Comparison of ENCODE assay signal across 8 mouse cellular contexts in the genomic region with DNA sequence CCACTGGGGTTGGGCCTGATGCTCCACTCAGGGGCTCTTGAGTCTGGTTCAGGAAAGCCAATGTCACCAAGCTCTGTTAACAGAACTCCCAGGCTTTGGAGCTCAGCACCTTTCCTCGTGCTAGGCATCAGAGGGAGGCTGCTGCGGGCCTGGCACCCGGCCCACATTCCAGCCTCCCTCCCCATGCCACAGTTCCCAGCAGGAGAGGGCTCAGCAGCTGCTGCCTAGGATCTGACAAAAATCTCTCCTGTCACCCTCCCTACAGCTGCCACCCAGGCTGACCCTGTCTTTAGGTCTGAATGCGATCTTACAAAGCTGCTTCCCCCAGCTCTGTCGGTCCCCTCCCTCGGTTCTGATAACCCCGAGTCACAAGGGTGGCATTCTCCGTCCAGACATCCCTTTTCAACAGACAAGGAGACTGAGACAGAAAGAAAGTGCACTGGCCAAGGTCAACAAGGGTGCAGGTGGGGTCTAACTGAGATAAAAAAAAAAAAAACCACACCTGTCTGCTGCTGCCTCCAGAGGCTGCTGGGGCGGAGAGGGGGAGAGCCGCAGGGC. TPM values are rescaled to one million over a fixed set of nuclear protein-coding genes. Genes with fewer than 3 reads are reported as not detected.
DNase-seq lines count a peak whose midpoint lies in the region; ATAC-seq and TF ChIP-seq lines count a peak whose summit lies in the region.

No protein-coding gene starts in this region.

- H3K4me3 ChIP-seq in E14TG2a.4 (replicated peaks; ENCODE audit: low read length), result peak overlapping the region; percentile 35; the same call in 1 of the 2 replicates
- H3K4me3 ChIP-seq in heart, embryonic 16.5 days (ENCODE audit: low read length), result peak overlapping the region; percentile 14; the same call in 1 of the 2 replicates
- no peak overlapping the region for H3K4me3 ChIP-seq in neural tube, embryonic 13.5 days

- H3K27me3 ChIP-seq in E14TG2a.4 (ENCODE audit: insufficient read depth, low read length), result peaks cover 7% of the 10 kb centered on the region; the same call in 1 of the 2 replicates
- no peaks in the 10 kb centered on the region for H3K27me3 ChIP-seq in heart, embryonic 16.5 days (ENCODE audit: control insufficient read depth, insufficient read depth, low read length)
- H3K27me3 ChIP-seq in neural tube, embryonic 13.5 days, result no peaks in the 10 kb centered on the region

- H3K9me3 ChIP-seq in E14TG2a.4 (ENCODE audit: low read length), result no peaks in the 10 kb centered on the region
- no peaks in the 10 kb centered on the region for H3K9me3 ChIP-seq in heart, embryonic 16.5 days (replicated peaks; ENCODE audit: control insufficient read depth, low read length)
- no peaks in the 10 kb centered on the region for H3K9me3 ChIP-seq in neural tube, embryonic 13.5 days

- WGBS in heart, embryonic 16.5 days, result 13% methylated on average over 10 of the region's 10 CpGs
- 21% methylated on average over 10 of the region's 10 CpGs for WGBS in neural tube, embryonic 13.5 days

- DNase-seq in cerebellum, adult 9-11 months, result peak; percentile 67
- no peak for DNase-seq in cerebellum, adult 11 months
- DNase-seq in kidney, postnatal 36 days, result peak; percentile 53 to 72
- no peak for DNase-seq in urinary bladder, adult 18-20 months (ENCODE audit: low spot score in 2 of 2)

- peak overlapping the region; percentile 43 for H3K9ac ChIP-seq in heart, embryonic 16.5 days (ENCODE audit: low read length)
- H3K9ac ChIP-seq in neural tube, embryonic 13.5 days, result peak overlapping the region; percentile 38; the same call in 1 of the 2 replicates

- peak; percentile 79 for ATAC-seq in heart, embryonic 16.5 days (replicated peaks; ENCODE audit: extremely low read depth, insufficient read depth, low FRiP score)
- peak; percentile 45 for ATAC-seq in neural tube, embryonic 13.5 days (ENCODE audit: low read depth)
- no peak for ATAC-seq in CD4-positive, CD25-positive, alpha-beta regulatory T cell, adult 4 months

- H3K27ac ChIP-seq in heart, embryonic 16.5 days (ENCODE audit: low read length), result peak overlapping the region; percentile 95
- H3K27ac ChIP-seq in neural tube, embryonic 13.5 days (replicated peaks), result peak overlapping the region; percentile 93

- H3K36me3 ChIP-seq in E14TG2a.4 (ENCODE audit: insufficient read depth, low read length), result peaks cover 18% of the 10 kb centered on the region
- peaks cover 5% of the 10 kb centered on the region; the same call in 1 of the 2 replicates for H3K36me3 ChIP-seq in heart, embryonic 16.5 days (ENCODE audit: control insufficient read depth, insufficient read depth)
- peaks cover 5% of the 10 kb centered on the region for H3K36me3 ChIP-seq in neural tube, embryonic 13.5 days

- H3K4me2 ChIP-seq in heart, embryonic 16.5 days (ENCODE audit: low read depth, low read length), result peak overlapping the region; percentile 54
- H3K4me2 ChIP-seq in neural tube, embryonic 13.5 days, result peak overlapping the region; percentile 36

- TF ChIP-seq CTCF in E14TG2a.4 (conservative IDR thresholded peaks at IDR 0.05; ENCODE audit: low read length), result no peak

- peaks cover 79% of the 10 kb centered on the region for H3K4me1 ChIP-seq in E14TG2a.4 (replicated peaks; ENCODE audit: low read depth, low read length)
- H3K4me1 ChIP-seq in heart, embryonic 16.5 days (ENCODE audit: control insufficient read depth, insufficient read depth, low read length), result peaks cover 67% of the 10 kb centered on the region
- H3K4me1 ChIP-seq in neural tube, embryonic 13.5 days (replicated peaks), result peaks cover 69% of the 10 kb centered on the region

RNA-seq across cellular contexts. Expression of a gene that starts 7.7 kb away (rescaled TPM):
- polyA plus RNA-seq in heart, embryonic 16.5 days (2015; fragmentation: Nextera tagmentation; extraction: Ambion mirVana), result 79.2 and 80.4 TPM in 2 replicates
- 65.7 and 67.1 TPM in 2 replicates for polyA plus RNA-seq in neural tube, embryonic 13.5 days (2015; fragmentation: Nextera tagmentation; extraction: Ambion mirVana)
- 10 to 100 TPM; 19.8 to 27.0 TPM for polyA plus RNA-seq in CD4-positive, CD25-positive, alpha-beta regulatory T cell, adult 4 months (2017; shearing (Covaris generic))

RNA-seq across cellular contexts. Expression of a gene that starts 20.9 kb away (rescaled TPM):
- not detected in 2 replicates for polyA plus RNA-seq in heart, embryonic 16.5 days (2015; fragmentation: Nextera tagmentation; extraction: Ambion mirVana)
- not detected in 2 replicates for polyA plus RNA-seq in neural tube, embryonic 13.5 days (2015; fragmentation: Nextera tagmentation; extraction: Ambion mirVana)
- polyA plus RNA-seq in CD4-positive, CD25-positive, alpha-beta regulatory T cell, adult 4 months (2017; shearing (Covaris generic)), result not detected

RNA-seq across cellular contexts. Expression of a gene that starts 41.1 kb away (rescaled TPM):
- 0.63 TPM in 1 of 2 replicates, not detected in the other for polyA plus RNA-seq in heart, embryonic 16.5 days (2015; fragmentation: Nextera tagmentation; extraction: Ambion mirVana)
- not detected in 2 replicates for polyA plus RNA-seq in neural tube, embryonic 13.5 days (2015; fragmentation: Nextera tagmentation; extraction: Ambion mirVana)
- not detected for polyA plus RNA-seq in CD4-positive, CD25-positive, alpha-beta regulatory T cell, adult 4 months (2017; shearing (Covaris generic))

Comparison
In these comparisons a context has a peak if more than half of its experiments do, and no peak if none do; other contexts are left out.
1. DNase-seq: peak in cerebellum, adult 9-11 months (single experiment) and kidney, postnatal 36 days (2 of 2); none in cerebellum, adult 11 months (single experiment) and urinary bladder, adult 18-20 months (0 of 2).